8 mouse cellular contexts compared by ENCODE assay signal in genomic region chr2:148875335-148875811, GRCm38 (mm10). TPM values are rescaled to one million over a fixed set of nuclear protein-coding genes. Genes with fewer than 3 reads are reported as not detected.
A peak's percentile ranks its signal among the peaks of the same experiment; 100 is the strongest.
DNase-seq lines count a peak whose midpoint lies in the region; ATAC-seq and TF ChIP-seq lines count a peak whose summit lies in the region.

Gene Cst3, minus strand, starts transcription at chr2:148875692.

- peaks cover 34% of the 10 kb centered on the region for H3K4me1 ChIP-seq in G1E (ENCODE audit: insufficient read depth, low read depth, low read length)
- no peaks in the 10 kb centered on the region for H3K4me1 ChIP-seq in cerebellum, adult 2 months (ENCODE audit: control insufficient read depth, insufficient read depth, low read length)
- H3K4me1 ChIP-seq in lung, embryonic 16.5 days (replicated peaks; ENCODE audit: control insufficient read depth, insufficient read depth, low read length), result peaks cover 38% of the 10 kb centered on the region

- peak; percentile 91 for ATAC-seq in G1E (ENCODE audit: extremely low read depth, insufficient number of reproducible peaks, low FRiP score, poor library complexity, severe bottlenecking)
- peak; percentile 86 to 90 for ATAC-seq in hematopoietic stem cell, adult 5-6 weeks (replicated peaks in 1 of 2; ENCODE audit: insufficient read depth in 1 of 2, low FRiP score in 2 of 2, low TSS enrichment in 1 of 2, low read depth in 1 of 2, poor library complexity in 2 of 2, severe bottlenecking in 2 of 2)
- ATAC-seq in lung, embryonic 16.5 days (ENCODE audit: low read depth), result peak; percentile 97

- H3K36me3 ChIP-seq in G1E (replicated peaks), result peaks cover 37% of the 10 kb centered on the region
- H3K36me3 ChIP-seq in lung, embryonic 16.5 days (ENCODE audit: control insufficient read depth, insufficient read depth, low read length), result peaks cover 13% of the 10 kb centered on the region

- H3K4me2 ChIP-seq in lung, embryonic 16.5 days (ENCODE audit: low read depth, low read length), result peak within 1 kb of the TSS; percentile 76

- H3K9me3 ChIP-seq in G1E (replicated peaks), result no peaks in the 10 kb centered on the region
- no peaks in the 10 kb centered on the region for H3K9me3 ChIP-seq in lung, embryonic 16.5 days (ENCODE audit: control insufficient read depth, low read length)

- WGBS in cerebellum, adult 2 months, result 0% methylated on average over 19 of the region's 19 CpGs
- WGBS in lung, embryonic 16.5 days, result under 1% methylated on average over 16 of the region's 19 CpGs

- H3K4me3 ChIP-seq in G1E (ENCODE audit: low read depth, low read length), result peak within 1 kb of the TSS; percentile 97
- H3K4me3 ChIP-seq in cerebellum, adult 2 months (replicated peaks; ENCODE audit: insufficient read depth, low read depth, low read length), result peak within 1 kb of the TSS; percentile 92
- H3K4me3 ChIP-seq in lung, embryonic 16.5 days (ENCODE audit: low read length), result peak within 1 kb of the TSS; percentile 77

- peak within 1 kb of the TSS; percentile 85 for H3K9ac ChIP-seq in lung, embryonic 16.5 days (ENCODE audit: low read length)

- DNase-seq in G1E (ENCODE audit: low spot score), result peak; percentile 80
- peak; percentile 87 for DNase-seq in cerebellum, adult 2 months
- DNase-seq in forelimb bud, embryonic 11.5 days (ENCODE audit: low read depth, low spot score), result peak; percentile 78
- peak; percentile 63 for DNase-seq in layer of hippocampus, adult 9-10 months (ENCODE audit: low spot score)
- DNase-seq in ovary, postnatal 10 days (ENCODE audit: low spot score), result peak; percentile 78
- DNase-seq in thymus, postnatal 10 days (ENCODE audit: low spot score in 2 of 2), result peak; percentile 78 to 87

- no peak for TF ChIP-seq CTCF in G1E (IDR thresholded peaks at IDR 0.05; ENCODE audit: low read depth, low read length)
- TF ChIP-seq CTCF in cerebellum, adult 2 months (IDR thresholded peaks at IDR 0.05; ENCODE audit: borderline replicate concordance, insufficient read depth, low read depth, low read length), result no peak

- H3K27ac ChIP-seq in cerebellum, adult 2 months (ENCODE audit: insufficient read depth, low read length), result peak within 1 kb of the TSS; percentile 71
- H3K27ac ChIP-seq in lung, embryonic 16.5 days (ENCODE audit: low read length), result peak within 1 kb of the TSS; percentile 96

- H3K27me3 ChIP-seq in G1E (ENCODE audit: insufficient read depth, low read length), result peaks cover 11% of the 10 kb centered on the region
- H3K27me3 ChIP-seq in cerebellum, adult 2 months (ENCODE audit: control insufficient read depth, insufficient read depth, low read length), result no peaks in the 10 kb centered on the region
- no peaks in the 10 kb centered on the region for H3K27me3 ChIP-seq in lung, embryonic 16.5 days (ENCODE audit: control insufficient read depth, insufficient read depth, low read depth, low read length)

- peak; percentile 76; the same call in 1 of the 2 replicates for TF ChIP-seq POLR2A in cerebellum, adult 2 months (IDR thresholded peaks at IDR 0.05; ENCODE audit: borderline replicate concordance, insufficient read depth, low read length)

RNA-seq across cellular contexts. Expression of gene Cst3, which starts in this region (rescaled TPM):
- 36.9 and 46.5 TPM in 2 replicates for total RNA-seq in G1E (2014; fragmentation: Nextera tagmentation)
- 71.8 and 77.7 TPM in 2 replicates for total RNA-seq in G1E (2017)
- 82.2 and 105 TPM in 2 replicates for polyA plus RNA-seq in G1E (2012)
- polyA plus RNA-seq in cerebellum, adult 2 months (2012; rRNA removed), result 1,975 and 2,220 TPM in 2 replicates
- 200 and 303 TPM in 2 replicates for total RNA-seq in hematopoietic stem cell, adult 5-6 weeks (2017)
- 551 and 603 TPM in 2 replicates for polyA plus RNA-seq in lung, embryonic 16.5 days (2015; fragmentation: Nextera tagmentation; extraction: Ambion mirVana)

Comparison
In these comparisons a context has a peak if more than half of its experiments do, and no peak if none do; other contexts are left out.
1. Peak in every context shown above with its lines: DNase-seq, ATAC-seq, H3K4me3 ChIP-seq and H3K27ac ChIP-seq.